Mouse (Mus musculus): ENCODE results near the gene Klrg2.
"Not testable (repeated sequence)": the region's sequence is repeated elsewhere in the genome, so short reads cannot be mapped to it uniquely, and the experiment has no call there.

Gene Klrg2

DNA sequence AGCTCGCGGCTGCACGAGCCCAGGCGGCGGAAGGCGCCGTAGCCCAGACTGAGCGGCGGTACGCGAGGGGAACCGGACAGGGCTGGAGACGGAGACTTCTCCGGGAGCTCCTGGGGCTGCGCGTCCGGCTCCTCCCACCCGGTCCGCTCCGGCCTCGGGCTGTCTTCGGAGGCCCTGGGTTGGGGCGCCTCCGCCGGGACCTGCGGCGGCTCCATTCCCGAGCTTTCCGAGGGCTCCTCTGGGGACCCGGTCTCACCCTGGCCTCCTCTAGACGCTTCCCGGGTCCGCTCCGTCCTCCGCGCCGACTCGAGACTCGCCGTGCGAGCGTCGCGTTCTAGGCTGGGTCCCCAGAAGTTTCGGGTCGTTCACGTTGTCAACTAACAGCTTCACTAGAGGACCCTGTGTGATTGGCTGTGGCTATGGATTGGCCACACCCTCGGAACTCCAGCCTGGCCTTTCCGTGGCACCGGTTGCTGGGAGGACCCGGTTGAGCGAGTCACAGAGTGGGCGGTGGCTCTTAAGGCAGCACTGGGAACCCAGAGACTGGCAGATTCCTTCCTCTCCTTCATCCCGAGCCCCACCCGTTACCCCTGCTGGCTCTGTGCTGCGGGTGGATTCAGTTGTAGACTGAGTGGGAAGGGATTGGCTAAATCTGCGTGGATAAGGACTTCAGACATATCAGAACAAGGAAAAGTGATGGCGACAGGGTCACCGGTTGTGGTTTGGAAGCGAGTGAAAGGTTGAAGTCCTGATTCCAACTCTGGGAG, at the start of gene Klrg2:
TSS of gene Klrg2 (minus strand) at position 391 of the 767 bp plus-strand sequence.
- peak; percentile 38 for DNase-seq (ENCODE audit: low read depth, low spot score)

DNA sequence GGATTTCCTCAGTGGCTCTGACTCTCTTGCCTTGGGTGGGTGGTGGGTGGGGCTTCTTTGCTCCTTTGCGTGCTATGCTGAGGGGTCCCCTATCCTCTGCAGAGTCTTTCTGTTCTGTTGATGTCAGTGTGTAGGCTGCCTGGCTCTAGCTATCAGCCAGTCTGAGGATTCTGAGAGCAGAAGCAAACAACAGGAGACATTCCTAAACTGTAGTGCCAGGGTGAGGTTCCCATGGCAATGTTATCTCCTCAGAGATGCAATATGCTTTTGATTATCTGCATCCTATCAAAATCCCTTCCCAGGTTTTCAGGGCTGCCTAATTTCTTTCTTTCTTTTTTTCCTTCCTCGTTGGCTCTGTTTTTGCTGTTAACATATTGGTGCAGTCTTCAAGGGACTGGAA, 45.5 kb upstream of the Klrg2 start:
- DNase-seq (ENCODE audit: low read depth, low spot score), result no peak

DNA sequence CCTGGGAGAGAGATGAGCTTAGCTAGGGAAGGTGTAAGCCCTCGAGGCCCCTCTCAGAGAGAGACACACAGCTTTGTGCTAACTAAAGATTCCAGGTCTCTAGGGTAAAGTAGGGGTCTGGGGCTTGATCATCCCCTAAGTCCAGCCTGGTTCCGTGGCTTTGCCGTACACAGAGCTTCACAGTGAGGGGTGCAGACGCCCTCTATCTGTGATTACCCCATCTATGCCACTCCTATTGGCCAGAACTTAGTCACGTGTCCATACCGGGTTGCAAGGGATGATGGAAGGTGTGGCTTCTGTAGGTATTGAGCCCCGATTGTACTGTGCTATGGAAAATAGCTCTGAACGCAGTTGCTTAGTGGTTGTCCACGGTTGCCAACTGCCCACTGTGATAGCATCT, 40.6 kb upstream of the Klrg2 start:
- DNase-seq (ENCODE audit: low read depth, low spot score), result no peak

DNA sequence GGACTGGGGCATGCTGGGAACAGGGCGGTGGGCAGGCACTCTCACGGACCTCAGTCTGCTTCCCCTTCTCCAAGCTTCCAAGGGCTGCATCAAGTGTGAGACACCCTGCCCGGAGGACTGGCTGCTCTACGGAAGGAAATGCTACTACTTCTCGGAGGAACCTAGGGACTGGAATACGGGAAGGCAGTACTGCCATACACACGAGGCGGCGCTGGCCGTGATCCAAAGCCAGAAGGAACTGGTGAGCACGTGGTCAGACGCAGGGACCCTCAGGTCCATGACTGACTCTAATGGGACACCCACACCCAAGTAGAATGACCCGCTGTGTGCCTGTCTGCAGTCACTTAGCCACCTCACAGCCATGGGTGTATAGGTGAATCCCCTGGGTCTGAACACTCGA, 39.7 kb upstream of the Klrg2 start:
- no peak for DNase-seq (ENCODE audit: low read depth, low spot score)

DNA sequence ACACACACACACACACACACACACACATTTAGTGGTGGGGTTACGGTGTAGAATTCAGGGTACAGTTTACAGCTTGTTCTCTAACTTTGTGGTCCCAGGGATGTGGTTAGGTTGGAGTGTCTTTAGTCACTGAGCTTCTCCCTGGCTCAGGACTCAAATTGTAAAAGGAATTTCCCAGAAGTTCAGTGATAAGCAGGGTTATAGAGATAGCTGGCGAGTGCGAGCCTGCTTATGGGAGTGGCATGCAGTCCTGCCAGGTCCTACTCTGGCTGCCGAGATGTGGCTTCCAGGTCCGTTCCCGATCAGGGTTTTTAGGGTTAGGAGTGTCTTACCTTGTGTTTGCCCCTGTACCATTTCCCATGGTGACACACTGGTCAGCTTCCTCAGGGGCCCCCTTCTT, 39.2 kb upstream of the Klrg2 start:
- DNase-seq (ENCODE audit: low read depth, low spot score), result no peak

DNA sequence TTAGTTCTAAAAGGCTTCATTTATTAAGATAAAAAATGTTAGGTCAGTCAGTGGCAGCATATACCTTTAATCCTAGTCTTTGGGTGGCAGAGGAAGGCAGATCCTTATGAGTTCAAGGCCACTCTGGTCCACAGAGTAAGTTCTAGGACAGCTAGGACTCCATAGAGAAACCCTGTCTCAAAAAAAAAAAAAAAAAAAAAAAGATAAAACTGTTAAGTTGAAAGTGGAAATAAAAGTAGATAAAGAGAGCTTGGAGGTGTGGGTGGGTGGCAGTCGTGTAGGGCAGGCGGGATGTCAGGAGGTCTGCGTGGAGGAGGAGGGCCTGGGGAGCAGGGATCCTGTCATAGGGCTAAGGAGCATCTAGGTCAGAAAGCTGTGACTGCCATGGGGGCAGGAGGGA, 35.0 kb upstream of the Klrg2 start:
- no peak for DNase-seq (ENCODE audit: low read depth, low spot score)

DNA sequence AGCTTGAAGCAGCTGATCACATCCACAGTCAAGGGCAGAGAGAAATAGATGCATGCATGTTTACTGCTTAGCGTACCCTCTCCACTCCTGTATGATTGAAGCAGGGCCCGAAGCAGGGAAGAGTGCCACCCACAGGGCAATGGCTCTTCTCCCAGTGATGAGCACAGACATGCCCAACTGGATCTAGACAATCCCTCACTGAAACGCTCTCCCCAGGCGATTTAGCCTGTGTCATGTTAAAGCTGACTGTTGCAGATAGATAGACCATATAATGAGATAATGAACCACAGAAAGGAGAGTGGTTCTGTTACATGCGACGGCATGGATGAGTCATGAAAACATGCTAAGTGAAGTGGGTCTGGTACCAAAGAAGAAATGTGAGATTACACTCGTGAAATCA, 34.2 kb upstream of the Klrg2 start:
- DNase-seq (ENCODE audit: low read depth, low spot score), result no peak

DNA sequence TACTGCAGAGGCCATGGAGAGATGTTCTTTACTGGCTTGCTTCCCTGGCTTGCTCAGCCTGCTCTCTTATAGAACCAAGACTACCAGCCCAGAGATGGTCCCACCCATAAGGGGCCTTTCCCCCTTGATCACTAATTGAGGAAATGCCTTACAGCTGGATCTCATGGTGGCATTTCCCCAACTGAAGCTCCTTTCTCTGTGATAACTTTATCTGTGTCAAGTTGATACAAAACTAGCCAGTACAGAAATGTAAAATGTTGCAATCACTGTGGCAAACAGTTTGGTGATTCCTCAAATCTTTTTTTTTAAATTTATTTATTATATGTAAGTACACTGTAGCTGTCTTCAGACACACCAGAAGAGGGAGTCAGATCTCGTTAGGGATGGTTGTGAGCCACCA, 33.4 kb upstream of the Klrg2 start:
- DNase-seq (ENCODE audit: low read depth, low spot score), result not testable (repeated sequence)

DNA sequence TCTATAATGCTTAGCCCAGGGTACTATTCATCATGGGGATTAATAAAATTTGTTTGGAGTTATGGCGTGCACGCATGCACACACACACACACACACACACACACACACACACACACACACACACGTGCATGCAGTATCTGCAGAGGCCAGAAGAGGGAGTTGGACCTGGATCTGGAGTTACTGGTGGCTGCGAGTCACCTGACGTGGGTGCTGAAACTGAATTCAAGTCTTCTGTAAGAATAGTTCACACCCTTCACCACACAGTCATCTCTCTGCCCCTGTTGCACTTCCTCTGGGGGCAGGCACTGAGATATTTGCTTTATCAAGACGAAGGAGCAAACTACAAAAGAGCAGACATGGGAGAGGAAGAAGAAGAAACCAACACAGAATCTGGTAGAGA, 32.5 kb upstream of the Klrg2 start:
- peak; percentile 38 for DNase-seq (ENCODE audit: low read depth, low spot score)

DNA sequence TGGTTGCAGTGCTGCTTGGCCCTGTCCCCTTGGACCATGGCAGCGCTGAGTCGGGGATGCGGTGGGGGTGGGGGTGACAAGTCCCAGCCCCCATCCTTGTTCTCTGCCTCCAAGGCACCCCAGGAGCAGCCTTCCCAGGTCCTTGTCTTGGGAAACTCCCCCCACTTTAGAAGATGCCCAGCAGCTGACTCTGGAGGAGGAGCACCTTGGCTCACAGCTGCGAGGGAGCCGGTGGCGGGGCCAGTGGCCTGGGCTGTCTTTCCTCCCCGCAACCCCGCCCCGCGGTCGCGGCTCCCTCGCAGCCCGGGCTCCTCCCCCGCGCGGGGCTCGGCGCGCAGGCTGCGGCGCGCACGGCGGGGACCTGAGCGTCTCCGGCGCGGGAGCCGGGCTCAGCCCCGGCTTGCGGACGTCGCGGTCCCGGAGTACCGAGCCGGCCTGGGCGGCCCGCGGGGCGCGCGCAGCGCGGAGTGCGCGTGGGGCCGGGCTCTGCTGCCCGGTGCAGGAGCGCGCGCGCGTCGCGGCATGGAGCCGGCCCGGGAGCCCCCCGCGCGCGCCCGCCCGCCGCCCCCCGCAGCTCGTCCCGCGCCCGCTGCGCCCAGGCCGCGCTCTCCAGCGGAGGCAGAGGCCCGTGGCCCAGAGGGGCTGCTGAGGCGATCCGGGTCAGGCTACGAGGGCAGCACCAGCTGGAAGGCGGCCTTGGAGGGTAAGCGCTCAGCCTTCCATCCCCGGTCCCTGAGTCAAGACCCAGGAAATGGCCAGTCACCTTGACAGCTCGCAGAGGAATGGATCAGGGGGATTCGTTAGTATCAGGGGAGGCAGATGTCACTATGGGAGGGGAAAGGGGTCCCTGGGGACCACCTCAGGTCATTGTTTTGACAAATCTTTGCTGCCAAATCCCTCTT, 25.9 kb upstream of the Klrg2 start, which contains the start of gene Clec2l:
TSS of gene Clec2l (plus strand) at position 356 of the 902 bp plus-strand sequence.
- DNase-seq (ENCODE audit: low read depth, low spot score), result no peak

DNA sequence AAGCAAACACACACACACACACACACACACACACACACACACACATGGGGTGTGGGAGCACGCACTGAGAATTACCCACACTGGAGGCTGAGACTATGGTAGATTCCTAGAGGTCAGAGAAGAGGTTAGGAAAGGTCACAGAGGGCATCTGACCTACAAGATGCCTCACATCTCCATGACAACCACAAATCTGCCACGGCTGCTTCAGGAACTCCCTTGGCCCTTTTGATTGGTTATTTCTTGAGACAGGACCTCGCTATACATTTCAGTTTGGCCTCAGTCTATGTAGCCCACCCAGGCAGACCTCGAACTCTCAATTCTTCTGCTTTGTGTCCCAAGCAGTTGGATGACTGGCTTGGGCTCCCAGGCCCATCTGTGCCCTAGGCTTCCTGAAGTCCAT, 24.6 kb upstream of the Klrg2 start:
- DNase-seq (ENCODE audit: low read depth, low spot score), result no peak

DNA sequence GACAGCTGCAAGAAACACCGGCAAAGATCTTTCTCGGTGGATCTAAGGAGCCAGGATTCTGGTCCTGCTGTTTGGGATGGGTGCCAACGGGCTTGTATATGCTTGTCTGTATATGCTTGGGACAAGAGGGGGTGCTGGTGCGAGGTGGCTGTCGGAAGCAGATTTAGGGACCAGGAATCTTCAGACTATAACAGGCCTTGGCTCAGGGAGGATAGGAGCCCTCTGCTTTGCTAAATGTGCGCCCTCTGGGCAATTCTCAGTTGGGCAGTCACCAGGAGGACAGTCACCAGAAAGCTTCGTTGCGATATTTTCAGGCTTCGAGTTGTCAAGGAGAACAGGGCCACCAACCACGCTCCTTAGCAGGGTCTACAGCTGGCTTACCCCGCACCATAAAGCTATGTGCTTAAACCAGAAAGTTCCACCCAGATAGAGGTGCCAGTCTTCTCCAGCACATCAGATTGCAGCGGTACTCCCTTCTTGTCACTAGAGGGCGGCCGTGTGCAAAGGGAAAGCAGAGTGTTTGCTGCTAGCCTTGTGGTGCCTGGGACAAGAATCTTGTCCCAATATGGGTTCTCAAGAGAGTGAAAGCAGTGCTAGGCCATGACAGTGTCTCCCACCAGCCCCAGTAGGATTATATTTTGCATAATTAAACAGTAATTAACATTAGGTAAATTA, 13.4 kb upstream of the Klrg2 start:
- peak; percentile 86 for DNase-seq (ENCODE audit: low read depth, low spot score)

DNA sequence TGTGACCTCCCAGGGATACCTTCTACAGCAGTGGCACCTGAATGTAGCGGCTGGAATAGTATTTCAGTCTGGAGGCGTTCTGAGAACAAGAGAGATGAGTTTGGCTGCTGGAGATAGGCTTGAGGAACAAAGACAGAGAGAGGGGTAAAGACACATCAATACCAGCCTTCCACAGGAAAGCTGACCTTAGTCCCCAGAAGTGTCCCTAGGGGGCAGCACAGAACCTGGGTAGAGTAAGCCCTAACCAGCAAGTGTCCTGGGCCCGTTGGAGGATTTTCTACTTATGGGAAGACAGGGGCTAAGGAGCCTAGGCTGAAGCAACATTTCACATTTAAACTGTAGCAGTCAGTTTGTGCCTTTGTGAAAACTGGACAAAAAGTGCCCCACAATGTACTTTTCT, 12.5 kb upstream of the Klrg2 start:
- no peak for DNase-seq (ENCODE audit: low read depth, low spot score)

DNA sequence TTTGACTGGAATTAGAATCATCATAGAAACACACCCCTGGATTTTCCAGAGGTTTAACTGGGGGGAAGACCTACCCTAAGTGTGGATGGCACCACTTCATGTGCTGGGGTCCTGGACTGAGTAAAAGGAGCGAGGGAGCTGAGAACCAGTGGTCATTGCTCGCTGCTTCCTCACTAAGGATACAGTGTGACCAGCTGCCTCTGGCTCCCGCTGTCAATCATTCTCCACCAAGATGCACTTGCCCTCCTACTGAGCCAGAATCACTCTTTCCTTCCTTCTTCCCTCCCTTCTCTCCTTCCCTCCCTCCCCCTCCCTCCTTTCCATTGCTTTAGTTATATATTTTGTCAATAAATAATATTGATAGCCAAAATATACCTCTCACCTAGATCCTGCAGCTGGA, 6.0 kb upstream of the Klrg2 start:
- no peak for DNase-seq (ENCODE audit: low read depth, low spot score)

DNA sequence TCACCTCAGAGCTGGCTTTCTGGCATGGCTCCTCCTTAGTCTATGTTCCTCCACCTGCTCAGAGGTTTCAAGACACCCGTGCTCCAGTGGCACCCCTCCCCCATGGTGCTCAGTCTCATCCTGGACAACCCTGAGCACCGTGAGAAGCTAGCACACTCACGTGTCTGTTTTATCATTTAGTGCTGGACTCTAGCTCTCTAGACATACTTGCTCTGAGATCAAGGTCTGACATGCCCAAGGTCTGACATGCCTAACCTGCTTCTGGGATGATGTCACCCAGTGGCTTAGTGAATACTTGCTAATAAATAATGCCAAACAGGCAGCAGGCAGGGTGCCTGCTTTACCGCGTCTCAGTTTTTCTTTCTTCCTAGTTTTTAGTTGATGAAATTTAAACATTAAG, 5.6 kb upstream of the Klrg2 start:
- DNase-seq (ENCODE audit: low read depth, low spot score), result peak; percentile 46

DNA sequence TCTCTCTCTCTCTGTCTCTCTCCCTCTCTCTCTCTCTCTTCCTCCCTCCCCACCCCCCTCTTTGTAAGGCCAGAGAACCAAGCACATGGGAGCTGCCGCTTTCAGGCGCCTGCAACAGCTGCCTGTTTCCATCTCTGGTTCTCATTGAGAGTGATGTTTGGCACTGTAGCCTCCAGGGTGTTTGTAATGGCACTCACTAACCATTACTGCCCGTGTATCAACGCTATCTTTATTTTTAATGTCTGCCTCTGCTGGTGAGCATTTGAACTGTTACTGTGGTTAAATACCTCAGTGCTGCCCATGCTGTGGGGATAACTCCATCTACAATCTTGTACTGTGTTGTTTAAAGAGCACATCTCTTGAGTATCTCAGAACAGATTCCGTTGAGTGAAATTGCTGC, 4.6 kb upstream of the Klrg2 start:
- no peak for DNase-seq (ENCODE audit: low read depth, low spot score)

DNA sequence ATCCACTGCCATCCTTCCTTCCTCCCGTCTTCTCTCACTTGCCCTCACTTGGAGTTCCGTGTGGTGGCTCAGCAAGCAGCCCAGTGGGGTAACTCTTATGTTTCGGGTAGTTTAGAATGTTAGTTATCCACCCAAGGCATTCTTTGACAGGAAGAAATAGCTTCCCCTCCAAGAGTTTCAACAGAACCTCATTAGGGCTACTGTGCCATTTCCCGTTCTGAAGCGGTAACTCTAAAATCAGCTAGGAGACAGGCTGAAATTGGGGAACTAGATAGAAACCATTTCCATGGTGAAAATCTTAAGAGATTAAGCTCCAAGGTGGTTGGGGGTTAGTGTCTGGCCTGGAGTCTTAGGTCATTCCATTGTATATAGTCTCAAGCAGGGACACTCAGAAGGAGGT, 4.2 kb upstream of the Klrg2 start:
- DNase-seq (ENCODE audit: low read depth, low spot score), result no peak

DNA sequence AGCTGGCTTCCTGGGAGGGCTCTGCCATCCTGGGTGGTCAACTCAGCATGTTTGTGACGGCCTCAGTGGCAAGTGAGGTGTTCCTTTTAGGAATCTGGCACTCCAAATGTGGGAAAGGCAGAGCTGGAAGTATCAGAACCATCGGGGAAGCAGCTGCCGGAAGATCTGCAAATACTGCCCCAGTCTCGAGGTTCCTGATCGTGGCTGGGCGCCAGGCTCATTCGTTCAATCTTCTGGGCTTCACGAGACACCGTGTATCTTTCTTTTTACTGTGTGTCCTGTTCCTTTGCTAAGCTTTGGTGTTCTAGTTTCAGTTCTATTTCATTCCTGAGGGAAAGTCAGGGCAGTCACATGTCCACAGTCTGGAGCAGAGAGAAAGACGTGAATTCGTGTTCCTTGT, 3.4 kb upstream of the Klrg2 start:
- no peak for DNase-seq (ENCODE audit: low read depth, low spot score)

DNA sequence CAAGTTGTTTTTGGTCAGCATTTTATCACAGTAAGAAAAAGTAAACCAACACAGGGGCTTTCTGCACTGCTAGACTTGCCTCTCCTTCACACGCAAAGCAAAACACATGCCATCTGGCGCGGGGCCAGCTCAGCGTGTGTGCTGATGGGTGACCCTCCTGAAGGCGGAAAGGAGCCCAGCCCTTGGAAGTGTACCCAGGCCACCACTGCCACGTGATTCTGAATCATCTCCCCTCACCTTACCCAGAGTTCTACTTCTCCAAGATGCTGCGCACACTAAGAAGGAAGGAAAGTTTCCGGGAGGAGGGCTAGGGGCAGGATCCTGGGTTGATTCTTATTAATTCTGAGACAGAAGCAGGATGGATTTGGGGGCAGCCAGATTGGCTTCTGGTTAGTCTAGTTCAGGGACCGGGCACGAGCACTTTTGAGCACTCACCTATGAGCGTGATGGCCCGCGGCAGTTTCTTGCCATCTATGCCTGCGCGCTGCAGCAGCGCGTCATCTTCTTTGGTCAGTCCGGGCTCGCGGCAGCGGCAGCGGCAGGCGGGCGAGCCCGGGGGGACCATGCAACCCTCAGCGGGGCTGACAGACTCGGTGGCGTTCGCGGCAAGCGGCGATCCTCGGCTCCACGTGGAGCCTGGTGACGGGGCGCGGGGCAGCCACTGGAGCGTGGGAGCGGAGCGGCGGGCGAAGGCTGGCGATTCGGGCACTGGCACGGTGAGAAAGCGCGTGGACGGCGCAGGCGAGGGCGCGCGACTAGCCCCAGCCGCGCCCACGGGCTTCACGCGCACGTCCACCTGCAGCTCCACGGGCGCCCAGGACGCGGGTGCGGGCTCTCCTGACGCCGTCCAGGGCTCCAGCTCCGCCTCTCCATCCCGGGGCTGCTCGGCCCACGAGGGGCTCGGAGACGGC, 846 bp downstream of the Klrg2 start:
- no peak for DNase-seq (ENCODE audit: low read depth, low spot score)

DNA sequence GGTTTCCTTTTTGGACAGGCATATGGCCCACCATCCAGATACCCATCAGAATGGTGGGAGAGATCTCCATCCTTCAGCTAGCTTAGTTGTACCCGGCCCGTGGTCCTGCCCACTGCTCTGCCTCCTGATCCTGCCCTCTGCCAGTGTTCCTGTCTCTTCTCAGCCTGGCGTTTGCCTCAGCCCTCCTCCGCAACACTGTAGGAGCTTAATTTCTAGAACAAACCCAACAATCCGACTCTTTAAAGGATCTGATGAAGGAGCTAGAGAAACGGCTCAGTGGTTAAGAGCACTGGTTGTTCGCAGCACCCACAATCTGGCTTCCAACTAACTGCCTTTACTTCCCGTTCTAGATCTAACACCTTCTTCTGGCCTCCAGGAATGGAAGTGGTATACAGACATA, 2.6 kb downstream of the Klrg2 start:
- no peak for DNase-seq (ENCODE audit: low read depth, low spot score)

DNA sequence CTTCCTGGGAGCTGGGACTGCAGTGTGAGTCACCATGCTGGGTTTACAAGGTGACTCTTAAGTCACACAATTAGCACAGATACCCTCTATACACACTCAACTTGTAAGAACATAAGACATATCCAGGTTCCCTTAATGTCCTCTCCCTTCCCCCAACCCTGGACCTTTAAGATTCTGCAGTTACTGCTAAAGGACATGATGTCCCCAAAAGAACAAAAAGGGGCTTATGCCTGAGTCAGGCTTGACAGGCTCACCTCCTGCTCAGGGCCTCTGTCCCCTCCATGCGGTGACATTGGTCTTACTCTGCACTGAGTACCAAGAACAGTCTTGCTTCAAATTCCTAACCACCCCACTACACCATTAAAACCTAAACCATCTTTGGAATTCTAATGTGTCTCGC, 4.2 kb downstream of the Klrg2 start:
- DNase-seq (ENCODE audit: low read depth, low spot score), result no peak

All from 3T3-L1 (cell line).